In the genomic region with DNA sequence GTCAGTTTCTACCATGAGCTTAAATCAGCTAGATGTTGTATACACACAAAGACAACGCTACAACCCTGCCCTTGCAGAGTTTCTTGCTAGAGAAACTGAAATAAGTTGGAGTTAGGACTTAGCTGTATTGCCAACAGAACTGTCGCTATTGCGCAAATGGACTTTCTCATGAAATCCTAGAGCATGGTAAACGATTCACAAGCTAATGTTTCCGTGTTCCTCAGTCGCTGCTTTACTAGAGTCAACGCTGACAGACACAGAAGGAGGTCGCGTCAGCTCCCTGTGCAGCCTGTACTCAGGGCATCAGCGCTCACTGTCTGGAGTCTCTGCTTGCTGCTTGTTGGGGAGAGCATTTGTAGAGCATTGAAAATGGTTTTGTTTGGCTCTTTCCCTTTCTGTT, we compare ENCODE assay signal across 22 mouse cellular contexts. TPM values are rescaled to one million over a fixed set of nuclear protein-coding genes. Genes with fewer than 3 reads are reported as not detected.
DNase-seq lines count a peak whose midpoint lies in the region; ATAC-seq and TF ChIP-seq lines count a peak whose summit lies in the region.
"Had no signal": no experiment of that assay in that cellular context is flagged by ENCODE, and none has a peak within 500 bp of the region (broad histone marks: within the 10 kb centered on the region; RNA-seq: fewer than 3 reads in every experiment).

No protein-coding gene starts in this region.

- 71% methylated on average over 10 of the region's 10 CpGs for WGBS in intestine, embryonic 16.5 days
- 79% methylated on average over 10 of the region's 10 CpGs for WGBS in intestine, embryonic 15.5 days
- WGBS in midbrain, embryonic 14.5 days, result 58% methylated on average over 10 of the region's 10 CpGs
- 69% methylated on average over 10 of the region's 10 CpGs for WGBS in midbrain, embryonic 13.5 days
- WGBS in liver, embryonic 15.5 days (ENCODE audit: insufficient replicate concordance), result 75% methylated on average over 10 of the region's 10 CpGs
- WGBS in midbrain, embryonic 11.5 days, result 66% methylated on average over 10 of the region's 10 CpGs

- peak; percentile 14 for DNase-seq in midbrain, embryonic 14.5 days
- DNase-seq in yolk sac, embryonic 10.5 days (ENCODE audit: low spot score), result peak; percentile 60
- no peak for DNase-seq in left cerebral cortex, adult 2 months (ENCODE audit: extremely low spot score in 1 of 2, low spot score in 2 of 2)
- DNase-seq in midbrain, embryonic 11.5 days (ENCODE audit: low spot score, missing footprints), result no peak
- DNase-seq: adrenal gland, adult 8-10 months; cerebellum, adult 11-12 months; cerebellum, postnatal 25 days; gastrocnemius, postnatal 10 days; heart, postnatal 14 days; kidney, adult 11 months; right cerebral cortex, postnatal 14 days; thymus, postnatal 25 days had no signal

- no peak overlapping the region for H3K27ac ChIP-seq in intestine, embryonic 16.5 days (ENCODE audit: low read length)
- H3K27ac ChIP-seq in intestine, embryonic 15.5 days, result no peak overlapping the region
- no peak overlapping the region for H3K27ac ChIP-seq in midbrain, embryonic 14.5 days (replicated peaks; ENCODE audit: low read depth, low read length)
- H3K27ac ChIP-seq in midbrain, embryonic 13.5 days, result no peak overlapping the region
- H3K27ac ChIP-seq in liver, embryonic 15.5 days (replicated peaks), result no peak overlapping the region
- H3K27ac ChIP-seq in left cerebral cortex, adult 2 months, result no peak overlapping the region
- no peak overlapping the region for H3K27ac ChIP-seq in midbrain, embryonic 11.5 days (ENCODE audit: low read depth, low read length)
- H3K27ac ChIP-seq: hindbrain, embryonic 13.5 days; limb, embryonic 13.5 days; macrophage; neural tube, embryonic 12.5 days had no signal

- intact Hi-C loops in left cerebral cortex, adult 2 months (cut with DNase I), result no loop called here

- H3K4me1 ChIP-seq in intestine, embryonic 16.5 days (ENCODE audit: control insufficient read depth, insufficient read depth, low read length), result no peaks in the 10 kb centered on the region
- H3K4me1 ChIP-seq in intestine, embryonic 15.5 days (replicated peaks), result no peaks in the 10 kb centered on the region
- H3K4me1 ChIP-seq in midbrain, embryonic 14.5 days (ENCODE audit: control insufficient read depth, insufficient read depth, low read length), result no peaks in the 10 kb centered on the region
- no peaks in the 10 kb centered on the region for H3K4me1 ChIP-seq in midbrain, embryonic 13.5 days (replicated peaks)
- H3K4me1 ChIP-seq in liver, embryonic 15.5 days (replicated peaks), result no peaks in the 10 kb centered on the region
- 0 out of 2 replicates have a peak, but pooled peaks cover 2% of the 10 kb centered on the region for H3K4me1 ChIP-seq in midbrain, embryonic 11.5 days (ENCODE audit: control insufficient read depth, insufficient read depth, low read length)
- H3K4me1 ChIP-seq: hindbrain, embryonic 13.5 days; limb, embryonic 13.5 days; neural tube, embryonic 12.5 days had no signal

- H3K9ac ChIP-seq in intestine, embryonic 16.5 days (ENCODE audit: low read depth, low read length), result no peak overlapping the region
- H3K9ac ChIP-seq in intestine, embryonic 15.5 days, result no peak overlapping the region
- no peak overlapping the region for H3K9ac ChIP-seq in midbrain, embryonic 14.5 days (replicated peaks; ENCODE audit: low read length)
- H3K9ac ChIP-seq in midbrain, embryonic 13.5 days (replicated peaks), result no peak overlapping the region
- H3K9ac ChIP-seq in liver, embryonic 15.5 days, result no peak overlapping the region
- no peak overlapping the region for H3K9ac ChIP-seq in midbrain, embryonic 11.5 days (ENCODE audit: low read length)
- H3K9ac ChIP-seq: hindbrain, embryonic 13.5 days; limb, embryonic 13.5 days; neural tube, embryonic 12.5 days had no signal

- H3K4me2 ChIP-seq in intestine, embryonic 16.5 days (ENCODE audit: low read depth, low read length), result no peak overlapping the region
- no peak overlapping the region for H3K4me2 ChIP-seq in intestine, embryonic 15.5 days (replicated peaks)
- H3K4me2 ChIP-seq in midbrain, embryonic 14.5 days (ENCODE audit: low read length), result no peak overlapping the region
- no peak overlapping the region for H3K4me2 ChIP-seq in midbrain, embryonic 13.5 days (replicated peaks)
- peak overlapping the region; percentile 13; the same call in 1 of the 2 replicates for H3K4me2 ChIP-seq in liver, embryonic 15.5 days
- H3K4me2 ChIP-seq in midbrain, embryonic 11.5 days, result no peak overlapping the region
- H3K4me2 ChIP-seq: heart, embryonic 11.5 days; hindbrain, embryonic 13.5 days; limb, embryonic 13.5 days; neural tube, embryonic 12.5 days had no signal

- H3K4me3 ChIP-seq in intestine, embryonic 16.5 days (ENCODE audit: low read length), result no peak overlapping the region
- H3K4me3 ChIP-seq in intestine, embryonic 15.5 days (replicated peaks), result no peak overlapping the region
- H3K4me3 ChIP-seq in midbrain, embryonic 14.5 days (replicated peaks; ENCODE audit: low read depth, low read length), result no peak overlapping the region
- H3K4me3 ChIP-seq in midbrain, embryonic 13.5 days (replicated peaks), result no peak overlapping the region
- no peak overlapping the region for H3K4me3 ChIP-seq in liver, embryonic 15.5 days (replicated peaks)
- no peak overlapping the region for H3K4me3 ChIP-seq in left cerebral cortex, adult 2 months
- H3K4me3 ChIP-seq in midbrain, embryonic 11.5 days (ENCODE audit: low read depth, low read length), result no peak overlapping the region
- H3K4me3 ChIP-seq: hindbrain, embryonic 13.5 days; limb, embryonic 13.5 days; neural tube, embryonic 12.5 days had no signal

- no peaks in the 10 kb centered on the region for H3K27me3 ChIP-seq in intestine, embryonic 16.5 days (replicated peaks; ENCODE audit: control insufficient read depth, insufficient read depth, low read length)
- H3K27me3 ChIP-seq in intestine, embryonic 15.5 days (replicated peaks), result no peaks in the 10 kb centered on the region
- no peaks in the 10 kb centered on the region for H3K27me3 ChIP-seq in midbrain, embryonic 14.5 days (ENCODE audit: control insufficient read depth, insufficient read depth, low read length)
- H3K27me3 ChIP-seq in midbrain, embryonic 13.5 days, result no peaks in the 10 kb centered on the region
- no peaks in the 10 kb centered on the region for H3K27me3 ChIP-seq in liver, embryonic 15.5 days
- no peaks in the 10 kb centered on the region for H3K27me3 ChIP-seq in midbrain, embryonic 11.5 days (ENCODE audit: control insufficient read depth, insufficient read depth, low read length)
- H3K27me3 ChIP-seq: hindbrain, embryonic 13.5 days; limb, embryonic 13.5 days; neural tube, embryonic 12.5 days had no signal

- no peak for TF ChIP-seq CTCF in left cerebral cortex, adult 2 months (IDR thresholded peaks at IDR 0.05)

- no peaks in the 10 kb centered on the region for H3K9me3 ChIP-seq in intestine, embryonic 16.5 days (ENCODE audit: control insufficient read depth, low read length)
- H3K9me3 ChIP-seq in intestine, embryonic 15.5 days, result no peaks in the 10 kb centered on the region
- H3K9me3 ChIP-seq in midbrain, embryonic 14.5 days (ENCODE audit: control insufficient read depth, low read length), result no peaks in the 10 kb centered on the region
- H3K9me3 ChIP-seq in midbrain, embryonic 13.5 days, result no peaks in the 10 kb centered on the region
- H3K9me3 ChIP-seq in liver, embryonic 15.5 days (replicated peaks), result no peaks in the 10 kb centered on the region
- no peaks in the 10 kb centered on the region for H3K9me3 ChIP-seq in midbrain, embryonic 11.5 days (ENCODE audit: control insufficient read depth, low read length)
- H3K9me3 ChIP-seq: hindbrain, embryonic 13.5 days; limb, embryonic 13.5 days; neural tube, embryonic 12.5 days had no signal

- H3K36me3 ChIP-seq in intestine, embryonic 16.5 days (ENCODE audit: control insufficient read depth, insufficient read depth, low read length), result peaks cover 3% of the 10 kb centered on the region; the same call in 1 of the 2 replicates
- 0 out of 2 replicates have a peak, but pooled peaks cover 4% of the 10 kb centered on the region for H3K36me3 ChIP-seq in intestine, embryonic 15.5 days
- H3K36me3 ChIP-seq in midbrain, embryonic 14.5 days (ENCODE audit: control insufficient read depth, insufficient read depth, low read length), result peaks cover 15% of the 10 kb centered on the region
- peaks cover 17% of the 10 kb centered on the region for H3K36me3 ChIP-seq in midbrain, embryonic 13.5 days
- 0 out of 2 replicates have a peak, but pooled peaks cover 4% of the 10 kb centered on the region for H3K36me3 ChIP-seq in liver, embryonic 15.5 days (replicated peaks)
- H3K36me3 ChIP-seq in midbrain, embryonic 11.5 days (ENCODE audit: control insufficient read depth, insufficient read depth, low read length), result no peaks in the 10 kb centered on the region

- peak; percentile 51 for ATAC-seq in intestine, embryonic 16.5 days
- ATAC-seq in intestine, embryonic 15.5 days, result no peak
- no peak for ATAC-seq in midbrain, embryonic 14.5 days (ENCODE audit: low FRiP score, low TSS enrichment)
- no peak for ATAC-seq in midbrain, embryonic 13.5 days
- peak; percentile 60 for ATAC-seq in liver, embryonic 15.5 days (ENCODE audit: insufficient read depth)
- no peak for ATAC-seq in midbrain, embryonic 11.5 days (ENCODE audit: low FRiP score)
- ATAC-seq: forebrain, embryonic 16.5 days had no signal

RNA-seq across cellular contexts. Expression of a gene that starts 42.2 kb away (rescaled TPM):
- 97.9 and 110 TPM in 2 replicates for polyA plus RNA-seq in intestine, embryonic 16.5 days (2015; fragmentation: Nextera tagmentation; extraction: Ambion mirVana)
- polyA plus RNA-seq in intestine, embryonic 15.5 days (2015; fragmentation: Nextera tagmentation; extraction: Ambion mirVana), result 101 and 107 TPM in 2 replicates
- polyA plus RNA-seq in midbrain, embryonic 14.5 days (2014; fragmentation: Nextera tagmentation; extraction: Ambion mirVana), result 127 and 128 TPM in 2 replicates
- polyA plus RNA-seq in midbrain, embryonic 13.5 days (2015; fragmentation: Nextera tagmentation; extraction: Ambion mirVana), result 85.1 and 91.7 TPM in 2 replicates
- polyA plus RNA-seq in liver, embryonic 15.5 days (2015; fragmentation: Nextera tagmentation; extraction: Ambion mirVana), result 25.5 and 27.6 TPM in 2 replicates
- total RNA-seq in left cerebral cortex, adult 2 months (2021), result 100 to 1,000 TPM in 1 of 2 experiments, 10 to 100 TPM in 1; 97.9 to 103 TPM
- 76.1 and 77.0 TPM in 2 replicates for polyA plus RNA-seq in midbrain, embryonic 11.5 days (2014; fragmentation: Nextera tagmentation; extraction: Ambion mirVana)

Comparison
In these comparisons a context has a peak if more than half of its experiments do, and no peak if none do; other contexts are left out.
1. ATAC-seq: peak in intestine, embryonic 16.5 days (single experiment) and liver, embryonic 15.5 days (single experiment); none in intestine, embryonic 15.5 days (single experiment), midbrain, embryonic 14.5 days (single experiment), midbrain, embryonic 13.5 days (single experiment) and midbrain, embryonic 11.5 days (single experiment).
2. DNase-seq: peak in midbrain, embryonic 14.5 days (single experiment) and yolk sac, embryonic 10.5 days (single experiment); none in left cerebral cortex, adult 2 months (0 of 2) and midbrain, embryonic 11.5 days (single experiment).